Mouse (Mus musculus) thymus, postnatal 0 days (tissue): Measurements from ENCODE around the gene Zfp618. TPM values are rescaled to one million over a fixed set of nuclear protein-coding genes. Genes with fewer than 3 reads are reported as not detected.

Source experiments
- DNase-seq: peaks from one replicate; pipeline ENCODE4 v3.0.0-alpha.2; 2015; ENCODE audit warnings: low spot score
- polyA plus RNA-seq: library from polyadenylated mRNA; unstranded; fragments of >200 nt; fragmentation: Nextera tagmentation; extraction: Ambion mirVana; gene quantifications from 2 replicates; pipeline ENCODE4 v1.2.1, GENCODE M21; 2015

The Zfp618 gene
- polyA plus RNA-seq, 1 experiment from 2014 or later, result 1.7 TPM

GRCm38 (mm10) chr4:63030157-63030556, 64.8 kb downstream of the Zfp618 start:
- DNase-seq, result no peak

GRCm38 (mm10) chr4:63031240-63031639, 65.9 kb downstream of the Zfp618 start:
- DNase-seq, result no peak

DNA sequence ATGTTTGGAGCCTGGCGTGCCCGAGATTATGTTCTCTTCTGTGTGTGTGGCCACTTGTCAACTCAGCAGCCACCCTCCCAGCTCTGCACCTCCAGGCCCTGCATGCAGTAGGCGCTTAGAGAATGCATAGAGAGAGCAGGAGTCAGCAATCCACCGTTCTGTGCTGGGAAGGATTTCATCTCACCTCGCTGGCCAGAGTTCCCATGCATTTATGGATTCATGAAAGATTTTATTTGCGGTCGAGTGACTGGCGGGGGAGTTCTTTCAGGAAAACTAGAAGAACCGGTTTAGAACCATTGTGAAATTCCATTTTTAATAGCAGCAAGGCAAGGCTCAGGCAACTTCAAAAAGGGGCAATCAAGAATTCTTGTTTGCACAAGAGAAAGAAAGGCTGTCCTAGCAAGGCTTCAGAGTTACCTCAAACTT, 67.2 kb downstream of the Zfp618 start:
- DNase-seq, result no peak

- DNase-seq, result no peak
Observed at GRCm38 (mm10) chr4:63033724-63034123, 68.4 kb downstream of the Zfp618 start.

GRCm38 (mm10) chr4:63035991-63036390, 70.6 kb downstream of the Zfp618 start:
- no peak for DNase-seq

- DNase-seq, result no peak
Observed at GRCm38 (mm10) chr4:63036790-63037189, 71.4 kb downstream of the Zfp618 start.

DNA sequence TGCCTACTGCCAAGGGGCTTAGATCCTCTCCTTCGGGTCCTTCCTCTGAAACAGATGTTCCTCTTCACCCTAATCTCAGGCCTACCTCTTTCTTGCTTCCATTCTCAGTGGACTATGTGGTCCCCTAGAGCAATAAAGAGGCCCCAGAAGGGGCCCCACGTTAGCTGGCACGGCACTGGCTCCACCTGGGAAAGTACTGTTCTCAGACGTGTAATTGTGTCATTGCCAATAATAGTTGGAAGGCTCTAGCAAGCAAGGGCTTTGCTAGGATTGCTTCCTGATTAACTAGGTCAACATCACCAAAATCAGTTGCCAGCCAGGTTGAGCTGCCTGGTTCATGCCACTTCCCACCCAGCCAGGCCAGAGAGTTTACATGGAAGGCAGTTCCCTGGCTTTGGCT, 72.2 kb downstream of the Zfp618 start:
- DNase-seq, result no peak

GRCm38 (mm10) chr4:63038265-63038664, 72.9 kb downstream of the Zfp618 start:
- DNase-seq, result no peak

GRCm38 (mm10) chr4:63038937-63039336, 73.6 kb downstream of the Zfp618 start:
- no peak for DNase-seq

DNA sequence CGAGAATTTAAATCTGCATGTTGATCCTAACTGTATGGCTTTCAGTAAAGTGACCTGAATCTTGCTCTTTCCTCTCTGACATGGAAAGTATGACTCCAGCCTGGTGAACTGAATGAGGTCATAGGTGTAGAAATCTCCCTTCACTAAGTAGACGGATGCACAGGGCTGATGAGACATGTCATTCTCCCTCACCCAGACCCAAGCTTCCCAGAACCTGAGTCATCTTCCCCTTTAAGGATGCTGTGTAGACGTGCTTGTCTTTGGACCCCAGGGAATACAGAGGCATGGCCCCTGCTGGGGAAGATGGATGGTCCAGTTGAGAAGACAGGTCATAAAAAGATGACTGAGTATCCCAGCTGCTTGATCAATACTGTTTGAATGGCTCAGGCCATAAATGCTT, 83.2 kb downstream of the Zfp618 start:
- DNase-seq, result no peak

DNA sequence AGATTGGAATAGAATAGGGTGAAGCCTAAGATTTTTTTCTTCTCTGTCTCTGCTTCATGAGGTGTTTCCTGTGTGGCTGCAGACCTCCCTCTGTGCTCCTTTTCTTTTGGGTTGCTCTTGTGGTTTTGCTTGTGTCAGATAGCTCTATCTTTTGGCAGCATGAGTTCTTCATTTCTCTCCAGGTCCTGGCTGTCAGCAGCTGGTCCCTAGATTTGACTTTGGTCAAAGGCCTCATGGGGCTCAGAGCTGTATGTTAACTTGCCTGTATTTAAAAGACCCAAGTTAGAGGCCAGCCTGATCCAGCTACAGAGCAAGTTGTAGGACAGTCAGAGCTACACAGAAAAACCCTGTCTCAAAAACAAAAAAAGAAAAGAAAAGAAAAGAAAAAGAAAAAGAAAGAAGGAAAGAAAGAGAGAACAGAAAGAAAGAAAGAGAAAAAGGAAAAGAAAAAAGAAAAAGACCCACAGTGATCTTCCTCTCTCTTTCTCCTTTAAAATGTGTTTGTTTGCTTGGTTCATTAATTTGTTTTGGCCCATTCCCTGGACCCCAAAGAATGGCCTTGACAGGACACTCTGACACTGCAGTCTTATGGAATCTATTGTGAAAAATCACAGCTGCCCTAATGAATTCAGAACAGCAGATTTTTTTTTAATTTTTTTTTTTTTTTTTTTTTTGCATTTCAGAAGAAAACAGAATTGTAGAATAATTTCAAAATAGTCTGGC, 84.4 kb downstream of the Zfp618 start:
- no peak for DNase-seq

GRCm38 (mm10) chr4:63050319-63050676, 84.9 kb downstream of the Zfp618 start:
- no peak for DNase-seq

DNA sequence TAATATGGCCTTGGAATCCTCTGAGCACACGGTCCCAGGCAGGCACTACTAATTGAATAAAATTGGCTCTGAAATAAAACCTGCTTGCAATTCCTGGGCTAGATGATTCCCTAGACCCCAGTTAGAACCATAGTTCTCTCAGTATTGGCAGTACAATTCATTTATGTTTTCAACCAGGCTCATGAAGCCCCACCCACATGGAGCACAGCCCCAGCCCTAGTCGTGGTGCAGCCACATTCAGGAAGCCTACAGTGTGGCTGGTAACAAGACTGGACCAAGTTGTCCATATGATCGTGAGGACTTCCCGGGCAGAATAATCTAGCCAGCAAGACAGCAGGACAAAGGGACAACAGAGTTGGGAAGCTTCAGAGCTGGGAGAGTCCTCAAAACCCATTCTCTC, 85.6 kb downstream of the Zfp618 start:
- DNase-seq, result no peak

DNA sequence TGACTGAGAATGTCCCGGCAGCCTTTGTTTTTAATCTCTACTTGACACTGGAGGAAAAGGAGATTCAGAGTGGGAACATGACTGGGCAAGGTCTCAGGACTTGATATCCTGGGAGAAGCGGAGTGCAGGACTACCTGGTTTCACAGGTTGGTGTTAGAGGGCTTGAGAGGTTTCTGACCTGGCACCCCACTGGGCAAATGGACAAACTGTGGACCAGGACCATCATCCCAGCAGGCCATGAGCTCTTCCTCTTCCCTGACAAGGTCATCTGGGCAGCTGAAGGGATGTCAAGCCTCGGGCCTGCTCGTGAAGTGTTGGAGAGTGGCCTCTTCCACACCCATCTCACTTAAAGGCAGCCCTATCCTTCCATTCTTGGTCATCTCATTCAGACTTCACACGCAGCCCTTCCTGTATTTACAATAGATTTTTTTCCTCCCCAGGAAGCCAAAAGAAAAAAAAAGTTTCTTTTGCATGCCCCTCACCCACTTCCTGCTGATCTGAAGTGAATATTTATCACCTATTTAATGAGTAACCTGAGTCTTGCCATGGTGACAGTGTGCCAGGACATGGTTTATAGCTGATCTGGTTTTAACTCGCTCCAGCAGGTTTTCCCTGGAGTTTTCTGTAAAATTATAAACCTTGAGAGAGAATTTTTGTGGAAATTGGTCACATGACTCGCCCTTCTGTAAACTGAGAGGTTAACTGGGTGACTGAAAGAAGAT, 86.7 kb downstream of the Zfp618 start:
- DNase-seq, result no peak

GRCm38 (mm10) chr4:63052662-63053033, 87.3 kb downstream of the Zfp618 start:
- DNase-seq, result no peak

DNA sequence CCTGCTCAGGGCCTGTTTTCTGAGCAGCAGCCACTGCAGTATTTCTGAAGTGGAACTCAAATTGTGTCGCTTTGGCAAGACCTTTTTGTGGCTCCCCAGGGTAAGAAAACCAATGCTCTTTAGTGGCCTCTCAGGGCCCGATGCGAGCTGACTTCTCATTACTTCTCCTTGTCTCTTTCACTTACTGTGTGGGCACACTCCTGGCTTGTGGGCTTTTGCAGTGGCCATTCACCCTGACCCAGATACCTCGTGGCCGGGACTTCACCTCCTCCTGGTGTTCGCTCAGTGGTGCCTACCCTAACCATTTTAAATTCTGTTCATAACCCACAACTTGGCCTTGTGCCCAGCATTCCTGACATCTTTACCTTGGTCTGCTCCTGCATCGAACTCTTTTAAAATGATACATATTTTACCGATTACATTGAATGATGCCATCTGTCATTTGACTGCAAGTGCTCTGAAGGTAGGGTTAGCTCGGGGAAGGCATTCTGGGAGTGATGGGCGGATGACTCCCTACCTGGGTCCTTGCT, 89.9 kb downstream of the Zfp618 start:
- no peak for DNase-seq

GRCm38 (mm10) chr4:63056641-63057415, 91.5 kb downstream of the Zfp618 start:
- DNase-seq, result no peak

GRCm38 (mm10) chr4:63057581-63057980, 92.2 kb downstream of the Zfp618 start:
- DNase-seq, result no peak

GRCm38 (mm10) chr4:63058686-63059085, 93.3 kb downstream of the Zfp618 start:
- no peak for DNase-seq

- DNase-seq, result no peak
Observed at GRCm38 (mm10) chr4:63060358-63060757, 95.0 kb downstream of the Zfp618 start.

DNA sequence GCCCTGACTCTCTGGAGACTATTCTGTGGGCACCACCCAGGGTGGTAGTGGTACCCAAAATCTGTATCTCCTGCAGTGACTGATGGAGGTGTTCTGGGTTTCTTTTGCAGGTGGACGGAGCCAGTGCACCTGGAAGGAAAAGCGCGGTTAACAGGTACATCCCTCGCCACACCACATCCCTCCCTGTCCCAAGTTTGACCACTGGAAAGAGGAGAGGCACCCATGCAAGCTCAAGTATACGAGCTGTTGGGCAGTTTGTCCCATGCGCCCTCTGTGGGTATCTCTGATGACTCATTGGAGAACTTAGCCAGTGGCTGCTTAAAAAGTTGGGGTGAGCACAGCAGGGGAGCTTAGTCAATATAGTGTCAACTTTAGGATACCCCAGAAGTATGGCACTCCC, 96.0 kb downstream of the Zfp618 start:
- no peak for DNase-seq

- DNase-seq, result no peak
Observed at GRCm38 (mm10) chr4:63063360-63063759, 98.0 kb downstream of the Zfp618 start.
